Mouse (Mus musculus) cerebral cortex, adult 2 months (tissue): ENCODE measurements around the gene Prkn.

Experiments used
- WGBS: fragments of 180-500 bp; shearing (Covaris S2); methylation state at CpG from one replicate; pipeline ENCODE4 v1.1.7; 2018; 5-methylcytosine and 5-hydroxymethylcytosine counted together

Gene Prkn

GRCm38 (mm10) chr17:11142321-11142720 lies 302.1 kb downstream of the Prkn start:
- WGBS: 59% methylated on average over 5 of the region's 5 CpGs

DNA sequence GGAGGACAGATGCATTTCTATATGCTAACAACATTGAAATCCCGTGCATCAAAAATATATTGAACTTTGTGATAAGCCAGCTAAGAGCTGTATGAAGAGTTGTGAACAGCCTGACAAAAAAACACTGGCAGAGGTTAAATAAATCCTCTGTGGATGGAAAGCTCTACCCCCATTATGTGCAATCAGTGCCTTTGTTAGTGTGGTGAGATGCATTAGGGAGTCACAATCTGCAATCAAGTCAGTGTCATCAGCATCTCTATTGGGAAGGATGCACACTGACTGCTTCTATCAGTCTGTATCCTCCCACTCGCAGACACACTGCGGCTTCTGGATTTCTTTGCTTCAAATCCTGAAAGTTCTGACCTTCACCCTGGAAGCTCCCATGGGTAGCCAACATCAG lies 315.9 kb downstream of the Prkn start:
- WGBS: 75% methylated on average over 3 of the region's 3 CpGs

GRCm38 (mm10) chr17:11157536-11157935 lies 317.4 kb downstream of the Prkn start:
- WGBS: 28% methylated on average over 7 of the region's 7 CpGs

GRCm38 (mm10) chr17:11161436-11161835 lies 321.3 kb downstream of the Prkn start:
- 78% methylated on average over 1 of the region's 1 CpGs for WGBS

DNA sequence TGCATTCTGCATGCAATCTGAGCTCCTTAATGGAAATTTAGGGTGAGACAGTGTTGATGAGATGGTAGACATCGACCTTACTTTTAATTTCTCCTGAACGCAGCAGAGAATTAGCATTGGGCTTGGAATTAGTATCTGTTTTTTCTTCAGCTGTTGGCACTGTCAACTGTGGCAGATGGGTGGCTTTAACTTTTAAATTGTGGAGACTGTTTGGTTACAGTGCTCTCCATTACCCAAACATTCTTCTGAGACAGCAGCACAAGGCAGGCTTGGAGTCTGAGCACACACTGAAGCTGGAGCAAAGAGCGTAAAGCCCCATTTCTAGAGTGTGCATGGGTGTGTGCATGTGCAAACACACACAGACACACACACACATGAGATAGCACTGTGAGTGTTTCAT lies 322.6 kb downstream of the Prkn start:
- 53% methylated on average over 3 of the region's 3 CpGs for WGBS

- 91% methylated on average over 4 of the region's 4 CpGs for WGBS
Measured at GRCm38 (mm10) chr17:11188494-11188893, 348.3 kb downstream of the Prkn start.

DNA sequence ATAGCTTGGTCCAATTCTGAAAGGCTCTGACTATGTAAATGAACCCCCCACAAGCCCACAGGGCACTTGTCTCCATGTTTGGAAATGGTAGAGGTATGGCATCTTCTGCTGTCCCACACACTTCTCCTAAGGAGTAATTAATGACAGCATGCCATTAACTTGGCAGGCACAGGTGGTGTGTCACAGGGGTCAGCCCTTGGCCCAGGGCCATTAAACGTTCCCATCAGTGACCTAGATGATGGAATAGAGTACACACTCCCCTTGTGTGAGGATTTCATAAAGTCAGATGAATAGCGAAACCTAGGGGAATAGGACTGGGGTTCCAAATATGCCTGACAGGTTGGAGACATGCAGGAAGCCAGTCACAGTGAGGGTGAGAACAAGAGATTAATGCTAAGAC lies 350.1 kb downstream of the Prkn start:
- WGBS: 82% methylated on average over 2 of the region's 2 CpGs

GRCm38 (mm10) chr17:11198134-11198533 lies 357.9 kb downstream of the Prkn start:
- 69% methylated on average over 2 of the region's 2 CpGs for WGBS

DNA sequence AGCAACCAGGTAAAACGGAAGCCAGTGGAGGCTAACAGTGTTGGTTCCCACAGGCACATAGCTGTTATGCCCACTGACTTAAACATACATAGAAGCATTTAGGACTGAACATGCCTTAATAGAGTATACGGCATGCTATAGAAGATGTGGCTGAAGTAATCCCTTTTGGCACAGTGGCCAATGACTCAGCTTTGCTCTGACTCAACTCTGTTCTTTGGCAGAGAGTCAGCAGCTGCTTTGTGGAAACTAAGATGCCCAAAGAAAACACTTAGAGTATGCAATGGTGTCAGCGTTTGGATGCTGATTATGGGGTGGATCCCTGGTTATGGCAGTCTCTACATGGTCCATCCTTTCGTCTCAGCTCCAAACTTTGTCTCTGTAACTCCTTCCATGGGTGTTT lies 368.9 kb downstream of the Prkn start:
- WGBS: 35% methylated on average over 4 of the region's 4 CpGs

GRCm38 (mm10) chr17:11211006-11211405 lies 370.8 kb downstream of the Prkn start:
- WGBS: 69% methylated on average over 11 of the region's 11 CpGs

- 37% methylated on average over 4 of the region's 4 CpGs for WGBS
Measured at GRCm38 (mm10) chr17:11211591-11211990, 371.4 kb downstream of the Prkn start.

GRCm38 (mm10) chr17:11213689-11214088 lies 373.5 kb downstream of the Prkn start:
- WGBS: 41% methylated on average over 3 of the region's 3 CpGs

DNA sequence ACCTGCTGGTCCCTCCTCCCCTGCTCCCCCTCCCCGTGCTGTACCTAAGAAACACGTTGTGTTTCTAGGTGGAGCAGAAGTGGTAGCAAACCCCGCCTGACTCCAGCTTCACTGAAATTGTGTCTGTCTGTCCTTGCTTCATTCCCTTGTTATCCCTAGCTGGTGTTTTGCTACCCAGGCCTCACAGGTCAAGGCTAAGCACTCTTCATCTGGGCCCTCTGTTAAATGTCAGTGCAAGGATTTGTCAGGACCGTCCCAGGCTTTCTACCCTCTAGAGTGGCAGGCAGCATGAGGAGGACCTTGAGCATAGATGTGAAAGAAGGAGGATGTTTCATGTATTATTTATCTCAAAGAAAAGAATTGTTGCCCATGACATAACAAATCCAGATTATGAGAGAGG lies 388.8 kb downstream of the Prkn start:
- 84% methylated on average over 4 of the region's 4 CpGs for WGBS

DNA sequence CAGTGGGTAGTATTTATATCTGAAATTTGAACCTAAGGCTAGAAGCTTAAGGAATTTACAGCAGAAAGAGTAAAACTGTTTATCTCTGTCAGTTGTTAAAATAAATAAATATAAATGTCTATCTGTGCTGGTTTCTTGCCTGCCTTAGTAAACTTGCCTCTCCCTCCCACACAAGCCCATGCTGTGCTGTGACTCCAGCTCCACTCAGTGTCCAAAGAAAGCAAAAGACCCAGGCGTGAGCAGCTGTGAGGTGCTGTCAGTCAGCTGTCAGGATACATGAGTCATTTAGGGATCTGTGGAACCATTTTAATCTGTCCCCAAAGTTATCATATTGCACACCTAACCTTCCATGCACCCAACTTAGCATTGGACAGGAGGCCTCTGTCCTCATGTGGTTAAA lies 389.2 kb downstream of the Prkn start:
- WGBS: 55% methylated on average over 1 of the region's 1 CpGs

DNA sequence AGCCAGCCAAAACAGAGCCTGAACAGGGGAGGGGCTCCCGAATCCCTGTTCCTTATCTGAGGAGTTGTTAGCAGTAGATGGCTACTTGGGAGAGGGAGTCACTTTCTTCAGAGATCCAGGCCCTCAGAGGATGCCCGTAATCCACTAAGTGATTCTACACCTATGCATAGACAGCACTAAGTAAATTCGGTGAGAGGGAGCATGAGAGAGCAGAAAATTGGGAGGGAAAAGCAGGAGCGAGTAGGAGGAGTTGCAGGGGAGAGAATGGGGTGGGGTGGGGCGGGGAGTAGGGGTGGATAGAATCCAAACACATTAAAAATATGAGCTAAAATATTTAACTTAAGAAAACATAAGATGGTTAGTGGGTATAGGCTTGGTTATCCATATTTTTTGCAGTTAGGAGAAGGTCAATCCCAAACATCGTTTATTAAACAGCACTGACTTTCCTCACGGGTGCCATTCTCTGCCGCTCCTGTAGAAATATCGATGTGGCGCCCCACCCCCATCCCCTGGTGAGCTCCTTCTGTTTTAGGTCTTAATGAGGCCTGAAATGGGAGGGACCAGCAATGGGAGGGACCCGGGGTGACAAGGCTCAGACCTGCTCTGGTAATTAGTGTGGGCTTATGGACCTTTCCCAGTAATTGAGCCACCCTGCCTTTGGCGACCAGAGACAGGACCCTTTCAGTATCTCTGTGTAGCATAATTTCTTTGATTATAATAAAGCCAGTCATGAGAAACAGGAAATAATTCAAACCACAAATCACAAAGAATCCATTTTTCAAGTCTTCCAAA lies 390.6 kb downstream of the Prkn start:
- 41% methylated on average over 12 of the region's 12 CpGs for WGBS

DNA sequence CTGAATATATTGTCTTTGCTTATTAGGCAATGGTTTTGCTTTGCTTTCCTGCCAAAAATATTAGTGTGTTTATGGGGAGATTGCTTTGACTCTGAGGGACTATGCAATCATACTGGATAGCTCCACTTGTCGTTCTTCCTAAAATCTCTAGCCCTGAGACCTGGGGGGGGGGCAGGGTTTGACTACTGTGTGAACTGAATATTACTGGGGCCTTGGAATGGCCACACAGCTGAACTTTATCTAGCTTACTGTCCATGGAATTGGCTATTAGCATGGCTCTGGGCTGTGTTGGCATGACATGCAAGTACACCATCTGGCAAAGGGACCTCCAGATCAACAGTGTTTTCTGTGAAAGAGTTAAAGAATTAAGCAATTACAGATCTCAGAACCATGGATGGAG lies 395.1 kb downstream of the Prkn start:
- WGBS: 68% methylated on average over 1 of the region's 1 CpGs

- 93% methylated on average over 9 of the region's 9 CpGs for WGBS
Measured at GRCm38 (mm10) chr17:11245040-11245439, 404.9 kb downstream of the Prkn start.

DNA sequence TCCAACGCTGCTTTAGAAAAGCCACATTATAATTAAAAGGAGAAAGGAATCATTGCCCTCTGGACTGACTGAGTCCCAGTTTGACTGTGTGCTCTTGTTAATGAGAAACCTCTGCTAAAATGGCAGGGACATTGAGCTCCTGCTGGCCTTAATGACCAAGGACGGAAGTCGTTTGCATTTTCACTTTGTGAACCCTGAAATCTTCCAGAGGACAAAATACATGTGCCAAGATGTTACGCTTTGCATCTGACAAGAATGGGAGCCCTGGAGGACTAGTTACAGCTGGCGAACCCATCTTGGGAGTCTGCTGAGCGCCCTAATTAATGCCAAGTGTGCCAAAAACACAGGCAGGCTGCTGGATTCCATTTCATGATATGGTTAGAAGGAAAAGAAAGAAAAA lies 409.0 kb downstream of the Prkn start:
- WGBS: 58% methylated on average over 6 of the region's 6 CpGs

GRCm38 (mm10) chr17:11260663-11261062 lies 420.5 kb downstream of the Prkn start:
- whole genome bisulfite sequencing: 69% methylated on average over 8 of the region's 8 CpGs

- WGBS: 91% methylated on average over 5 of the region's 5 CpGs
Measured at GRCm38 (mm10) chr17:11261679-11262078, 421.5 kb downstream of the Prkn start.

- 88% methylated on average over 4 of the region's 4 CpGs for WGBS
Measured at GRCm38 (mm10) chr17:11267951-11268350, 427.8 kb downstream of the Prkn start.

GRCm38 (mm10) chr17:11270179-11270578 lies 430.0 kb downstream of the Prkn start:
- 42% methylated on average over 4 of the region's 4 CpGs for WGBS

DNA sequence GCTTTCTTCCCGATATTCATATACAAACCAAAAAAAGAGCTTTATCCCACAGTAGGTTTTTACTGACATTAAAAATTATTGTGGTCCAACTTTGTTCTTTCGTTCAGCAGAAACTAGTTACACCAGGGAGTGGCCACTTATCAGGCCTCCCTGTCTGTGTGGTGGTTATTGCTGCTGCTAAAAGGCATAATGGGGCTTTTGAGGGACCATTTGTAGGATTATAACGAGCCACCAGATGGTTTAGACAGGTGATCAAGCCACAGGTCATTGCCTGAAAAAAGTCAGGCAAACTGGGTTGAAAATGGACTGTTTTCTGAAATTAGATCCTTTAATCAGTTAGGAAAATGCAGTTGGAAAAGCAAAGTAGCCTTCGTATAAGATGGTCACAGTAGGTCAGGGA lies 444.1 kb downstream of the Prkn start:
- 88% methylated on average over 4 of the region's 4 CpGs for WGBS

GRCm38 (mm10) chr17:11290183-11290582 lies 450.0 kb downstream of the Prkn start:
- WGBS: 63% methylated on average over 3 of the region's 3 CpGs
